Mouse (Mus musculus) monocyte, adult 5-6 weeks (primary cell): ENCODE results near the gene Rbfox3. TPM values are rescaled to one million over a fixed set of nuclear protein-coding genes. Genes with fewer than 3 reads are reported as not detected.

Source experiments
- ATAC-seq: fragments of 153-309, 156-312 bp; replicated peaks from 2 replicates; pipeline ENCODE4 v1.8.0; 2017; ENCODE audit warnings: mild to moderate bottlenecking; ENCODE audit not compliant: low TSS enrichment, insufficient number of reproducible peaks, severe bottlenecking, poor library complexity, low FRiP score
- total RNA-seq: library from RNA; stranded (forward); fragments of 200-1000, 200-491, 200-594 nt; gene quantifications from 3 replicates; pipeline ENCODE4 v1.2.3, GENCODE M21; 2017

Rbfox3 gene
- total RNA-seq, 1 experiment from 2014 or later = not detected

GRCm38 (mm10) chr11:118467441-118468035 lies 443.9 kb downstream of the Rbfox3 start:
- no peak for ATAC-seq

GRCm38 (mm10) chr11:118460280-118460679 lies 451.1 kb downstream of the Rbfox3 start:
- no peak for ATAC-seq

DNA sequence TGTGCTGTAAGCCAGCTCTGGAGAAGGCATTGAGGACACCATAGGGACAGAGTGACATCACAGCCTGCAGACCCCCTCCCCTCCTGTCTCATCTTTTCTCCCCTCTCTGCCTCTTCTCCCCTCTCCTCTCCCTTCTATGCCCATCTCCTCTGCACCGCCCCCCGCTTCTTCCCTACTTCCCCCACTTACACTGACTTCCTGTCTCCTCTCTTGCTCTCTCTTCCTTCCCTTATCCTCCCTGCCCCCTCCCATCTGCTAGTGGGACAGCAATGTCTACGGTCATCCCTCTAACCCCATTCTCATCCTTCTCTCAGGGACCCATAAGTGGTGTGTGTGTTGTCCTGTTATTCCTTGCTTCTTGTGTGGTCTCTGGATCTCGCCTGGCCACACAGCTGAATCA lies 451.9 kb downstream of the Rbfox3 start:
- peak; percentile 29; the same call in 1 of the 2 replicates for ATAC-seq

GRCm38 (mm10) chr11:118459051-118459450 lies 452.3 kb downstream of the Rbfox3 start:
- ATAC-seq = peak; percentile 85

- ATAC-seq = peak; percentile 84
Measured at GRCm38 (mm10) chr11:118456937-118457336, 454.5 kb downstream of the Rbfox3 start.

GRCm38 (mm10) chr11:118455788-118456187 lies 455.6 kb downstream of the Rbfox3 start:
- ATAC-seq = no peak

DNA sequence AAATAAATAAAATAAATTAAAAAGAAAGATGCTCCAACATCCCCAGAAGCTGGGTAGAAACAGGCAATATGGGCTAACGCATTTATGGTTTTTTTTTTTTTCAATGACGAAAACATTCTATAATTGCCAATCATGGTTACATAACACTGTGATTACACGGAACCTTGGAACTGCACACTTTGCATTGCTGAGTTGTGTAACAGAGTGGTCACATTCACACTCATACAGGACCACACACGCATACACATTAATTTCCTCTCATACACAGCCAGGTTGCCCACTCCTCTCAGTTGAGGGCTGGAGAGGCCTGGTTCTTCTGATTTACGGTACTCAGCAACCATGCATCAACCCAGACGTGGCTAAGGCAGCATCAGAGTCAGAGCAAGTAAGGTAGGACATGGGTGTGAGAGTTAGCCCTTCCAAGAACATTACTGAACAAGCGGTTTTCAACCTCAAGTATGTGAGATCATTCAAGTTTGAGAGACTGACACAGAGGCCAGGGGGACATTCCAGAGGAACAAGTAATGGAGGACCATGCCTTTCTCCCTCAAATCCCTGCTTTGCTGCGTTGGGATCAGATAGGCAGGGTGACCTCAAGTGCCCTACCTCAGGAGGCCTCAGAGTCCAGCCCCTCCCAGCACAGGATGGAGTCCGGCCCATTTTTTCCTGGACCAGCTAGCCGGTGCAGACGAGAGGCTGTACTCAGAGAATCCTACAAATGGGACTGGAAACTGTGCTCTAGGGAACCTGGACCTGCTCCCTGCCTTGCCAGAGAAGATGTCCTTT lies 457.3 kb downstream of the Rbfox3 start:
- ATAC-seq = peak; percentile 43; the same call in 1 of the 2 replicates

DNA sequence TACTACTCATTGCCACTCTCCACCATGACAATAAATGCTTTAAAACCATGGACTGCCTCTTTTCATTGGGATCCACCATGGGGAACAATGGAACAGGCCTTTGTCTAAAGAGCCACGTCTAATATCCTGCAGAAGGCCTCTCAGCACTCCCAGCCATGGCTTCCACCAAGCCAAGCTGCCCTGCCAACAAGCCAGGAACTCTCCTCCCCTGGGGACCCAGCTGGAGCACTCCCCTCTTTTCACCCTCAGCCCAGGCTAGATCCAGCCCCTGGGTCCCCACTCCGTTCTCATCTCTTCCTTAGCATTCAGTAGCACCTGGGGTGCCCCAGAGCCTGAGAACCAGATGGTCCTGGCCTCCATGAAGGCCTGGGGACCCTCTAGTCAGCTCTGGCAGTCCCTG lies 458.4 kb downstream of the Rbfox3 start:
- ATAC-seq = no peak

DNA sequence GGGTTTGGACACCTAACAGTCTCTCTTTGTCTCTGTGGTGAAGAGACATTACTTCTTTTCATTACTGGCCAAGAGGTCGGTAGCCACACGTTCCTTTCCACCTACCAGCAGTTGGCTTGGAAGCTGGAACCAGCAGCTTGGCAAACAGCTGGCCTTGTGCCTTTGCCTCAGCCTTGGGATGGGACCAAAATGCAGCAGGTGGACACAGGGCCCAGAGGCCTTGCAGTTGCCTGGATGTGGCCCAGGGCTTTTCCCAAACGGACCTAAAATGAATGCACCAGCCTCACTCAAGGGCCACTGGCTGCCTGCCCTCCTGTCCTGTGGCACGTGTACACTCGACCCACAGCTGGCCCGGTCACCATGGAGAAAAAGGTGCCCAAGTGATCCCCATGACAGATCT lies 460.2 kb downstream of the Rbfox3 start:
- ATAC-seq = no peak

GRCm38 (mm10) chr11:118448385-118448784 lies 463.0 kb downstream of the Rbfox3 start:
- no peak for ATAC-seq

DNA sequence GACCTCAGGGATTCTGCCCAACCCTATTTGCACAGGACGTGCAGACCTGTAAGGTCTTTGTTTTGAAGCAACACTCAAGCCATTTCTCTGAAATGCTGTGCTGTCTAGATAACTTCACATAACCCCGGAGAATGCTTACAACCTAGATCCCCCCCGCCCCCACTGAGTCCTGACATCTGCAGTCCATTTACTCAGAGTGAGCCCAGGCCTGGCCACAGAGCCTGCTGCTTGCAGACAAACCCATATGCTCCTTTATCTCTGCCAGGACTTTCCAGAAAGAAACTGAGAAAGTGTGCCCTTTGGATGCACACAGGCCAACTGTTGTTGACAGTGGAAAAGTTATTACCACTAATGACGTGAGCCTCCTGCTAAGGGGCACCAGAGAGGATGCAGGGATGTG lies 464.1 kb downstream of the Rbfox3 start:
- no peak for ATAC-seq

DNA sequence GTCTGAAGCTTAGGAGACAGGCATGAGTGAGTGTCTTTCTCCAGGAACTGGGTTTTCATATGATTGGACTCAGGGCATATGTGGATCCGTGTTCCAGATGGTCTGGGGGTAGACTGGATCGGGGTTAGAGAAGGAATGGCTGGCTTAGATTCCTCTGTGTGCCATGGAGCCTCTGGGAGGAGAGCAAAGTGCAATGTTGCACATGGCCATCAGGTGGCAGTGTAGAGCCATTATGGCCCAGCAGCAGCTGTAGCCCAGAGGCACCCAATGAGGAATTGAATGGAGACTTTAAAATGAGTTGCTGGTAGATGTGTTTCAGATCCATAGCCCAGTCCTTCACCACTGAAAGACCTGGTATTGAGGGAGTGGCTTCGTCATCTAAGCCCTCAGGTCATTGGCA lies 465.6 kb downstream of the Rbfox3 start:
- ATAC-seq = peak; percentile 84

GRCm38 (mm10) chr11:118443201-118443970 lies 468.0 kb downstream of the Rbfox3 start:
- peak; percentile 38; the same call in 1 of the 2 replicates for ATAC-seq

- no peak for ATAC-seq
Measured at GRCm38 (mm10) chr11:118442691-118443090, 468.7 kb downstream of the Rbfox3 start.

Other genes with a start within 250 kb of the Rbfox3 start
- not detected in 3 replicates for gene Enpp7, start 76.6 kb upstream of the Rbfox3 start, total RNA-seq
- 0.75 to 2.7 TPM (median 2.2 TPM) in 3 replicates for gene Cbx2, start 111.4 kb upstream of the Rbfox3 start, total RNA-seq
- 2.7 to 7.3 TPM (median 4.7 TPM) in 3 replicates for gene Cbx8, start 129.4 kb upstream of the Rbfox3 start, total RNA-seq
- gene Cbx4, start 174.6 kb upstream of the Rbfox3 start, total RNA-seq = 35.2 to 45.8 TPM (median 42.2 TPM) in 3 replicates